Mouse (Mus musculus) ES-Bruce4 (cell line): ENCODE results near the gene Lrrc36.

Experiments used
- CTCF ChIP-seq: IDR thresholded peaks from one replicate; pipeline ENCODE4 v1.8.1; 2011; ENCODE audit warnings: low read depth, low read length
- EP300 ChIP-seq: IDR thresholded peaks from 2 replicates; pipeline ENCODE4 v1.6.1; 2011; ENCODE audit warnings: low read depth, low read length; ENCODE audit not compliant: insufficient read depth
- POLR2A ChIP-seq: IDR thresholded peaks from one replicate; pipeline ENCODE4 v1.8.1; 2011; ENCODE audit warnings: low read length; ENCODE audit not compliant: insufficient read depth

DNA sequence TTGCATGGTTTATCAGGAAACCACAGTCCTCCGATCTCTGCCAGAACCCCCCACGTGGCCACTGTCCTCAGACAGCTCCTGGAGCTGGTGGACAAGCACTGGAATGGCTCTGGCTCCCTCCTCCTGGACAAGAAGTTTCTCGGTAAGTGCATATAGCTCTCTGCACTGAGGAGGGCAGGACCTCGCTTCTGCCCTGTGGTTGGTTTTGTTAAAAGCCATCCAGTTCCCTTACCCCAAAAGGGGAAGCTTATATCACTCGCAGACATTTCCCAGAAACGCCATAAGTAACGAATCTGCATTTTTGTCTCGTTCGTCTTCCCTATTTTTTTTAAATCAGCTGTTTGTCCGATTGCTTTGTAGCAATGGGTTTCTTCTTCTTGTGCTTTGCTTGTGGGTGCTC, 41.8 kb downstream of the Lrrc36 start:
- no peak for TF ChIP-seq CTCF
- no peak for TF ChIP-seq POLR2A
- no peak for TF ChIP-seq EP300
